Mouse (Mus musculus) cortical plate, adult 2 months (tissue): ENCODE data around the gene Ero1l.
A peak's percentile ranks its signal among the peaks of the same experiment; 100 is the strongest.

Experiments
- CTCF ChIP-seq: fragments of 200-500 bp; IDR thresholded peaks from 2 replicates; pipeline ENCODE4 v1.5.1; 2011; ENCODE audit warnings: mild to moderate bottlenecking, control low read depth, low read length; ENCODE audit not compliant: insufficient read depth; ENCODE audit errors: extremely low read depth
- POLR2A ChIP-seq: fragments of 200-500 bp; IDR thresholded peaks from 2 replicates; pipeline ENCODE4 v1.6.1; 2011; ENCODE audit warnings: mild to moderate bottlenecking, low read length, control low read depth; ENCODE audit not compliant: insufficient read depth; ENCODE audit errors: extremely low read depth

DNA sequence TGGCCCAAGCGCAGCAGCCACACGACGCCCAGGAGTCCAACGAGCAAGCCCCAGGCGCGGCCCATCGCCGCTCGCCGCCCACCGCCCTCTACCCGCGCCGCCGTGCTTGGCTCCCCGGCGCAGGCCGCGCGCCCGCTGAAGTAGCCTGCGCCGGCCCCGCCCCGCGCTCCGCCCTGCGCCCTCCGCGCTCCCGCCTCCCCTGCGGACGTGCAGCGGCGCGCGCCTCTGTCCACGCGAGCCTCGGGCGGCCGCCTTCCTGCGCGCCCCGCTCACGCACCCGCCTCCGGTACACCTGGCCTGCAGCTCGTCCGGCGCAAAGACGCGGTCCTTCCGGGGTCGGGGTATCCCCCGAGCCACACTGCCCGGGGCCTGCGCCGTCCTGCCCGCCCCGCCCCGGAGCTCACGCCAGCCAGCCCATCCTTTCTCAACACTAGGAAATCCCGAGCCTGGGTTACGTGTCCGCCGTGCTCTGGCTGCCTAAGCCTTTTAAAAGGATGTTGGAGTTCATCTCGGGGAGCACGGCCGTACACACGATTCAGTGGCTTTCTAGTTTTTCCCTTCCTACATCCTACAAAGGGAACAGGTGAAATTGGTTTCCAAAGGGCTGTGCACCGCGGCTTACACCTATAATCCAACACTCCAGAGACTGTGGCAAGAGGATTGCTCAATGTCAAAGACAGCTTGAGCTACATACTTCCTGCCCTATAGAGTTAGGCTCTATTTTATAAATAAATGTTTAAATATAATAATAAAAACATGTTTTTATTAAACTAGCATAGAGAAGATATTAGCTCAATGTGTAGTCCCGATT, at the start of gene Ero1l:
- TF ChIP-seq POLR2A (peak; percentile 61; the same call in 1 of the 2 replicates), CTCF (no peak)
